Mouse (Mus musculus) midbrain, postnatal 0 days (tissue): ENCODE measurements around the gene Lmx1b. TPM values are rescaled to one million over a fixed set of nuclear protein-coding genes. Genes with fewer than 3 reads are reported as not detected.

ENCODE experiments used
- ATAC-seq: fragments of 200-750 bp; cut with Nextera tagmentation; 2 replicates; pipeline ENCODE4 v1.8.0; 2017; ENCODE audit warnings: moderate number of reproducible peaks, mild to moderate bottlenecking, moderate TSS enrichment, moderate library complexity; ENCODE audit not compliant: low FRiP score
- DNase-seq: peaks from one replicate; pipeline ENCODE4 v3.0.0-alpha.2; 2015; ENCODE audit warnings: low spot score
- H3K27ac ChIP-seq: fragments of 300-500 bp; sonication (generic); 2 replicates; pipeline ENCODE4 v1.5.1; 2014; ENCODE audit warnings: low read depth, mild to moderate bottlenecking, low read length, mixed read lengths
- H3K27me3 ChIP-seq: fragments of 300-500 bp; sonication (generic); 2 replicates; pipeline ENCODE4 v1.6.1; 2014; ENCODE audit warnings: low read length, control low read depth, mixed read lengths; ENCODE audit not compliant: insufficient read depth
- H3K36me3 ChIP-seq: fragments of 300-500 bp; sonication (generic); 2 replicates; pipeline ENCODE4 v1.6.1; 2014; ENCODE audit warnings: low read length, control low read depth, mixed read lengths; ENCODE audit not compliant: insufficient read depth
- H3K4me1 ChIP-seq: fragments of 300-500 bp; sonication (generic); 2 replicates; pipeline ENCODE4 v1.6.1; 2014; ENCODE audit warnings: mild to moderate bottlenecking, control low read depth, antibody characterized with exemption, low read length, mixed read lengths; ENCODE audit not compliant: insufficient read depth
- H3K4me2 ChIP-seq: fragments of 300-500 bp; sonication (generic); 2 replicates; pipeline ENCODE4 v1.6.1; 2014; ENCODE audit warnings: low read depth, mild to moderate bottlenecking, low read length, mixed read lengths; ENCODE audit not compliant: poor library complexity, severe bottlenecking
- H3K4me3 ChIP-seq: fragments of 300-500 bp; sonication (generic); 2 replicates; pipeline ENCODE4 v1.5.1; 2014; ENCODE audit warnings: low read depth, mild to moderate bottlenecking, low read length, moderate library complexity
- H3K9ac ChIP-seq: fragments of 300-500 bp; sonication (generic); replicated peaks from 2 replicates; pipeline ENCODE4 v1.6.1; 2014; ENCODE audit warnings: mild to moderate bottlenecking, low read length, moderate library complexity, mixed read lengths; ENCODE audit not compliant: poor library complexity, severe bottlenecking
- H3K9me3 ChIP-seq: fragments of 300-500 bp; sonication (generic); 2 replicates; pipeline ENCODE4 v1.6.1; 2016; ENCODE audit warnings: low read length, control low read depth
- CTCF ChIP-seq: IDR thresholded peaks from 2 replicates; pipeline ENCODE4 v1.5.1; 2016; ENCODE audit warnings: antibody characterized with exemption, mild to moderate bottlenecking
- WGBS: fragments of 180-500 bp; shearing (Covaris S2); extraction: QIAGEN DNeasy Blood & Tissue Kit; methylation state at CpG from one replicate; pipeline ENCODE4 v1.1.7; 2014; 5-methylcytosine and 5-hydroxymethylcytosine counted together
- polyA plus RNA-seq: library from polyadenylated mRNA; unstranded; fragments of >200 nt; fragmentation: Nextera tagmentation; extraction: Ambion mirVana; gene quantifications from 2 replicates; pipeline ENCODE4 v1.2.1, GENCODE M21; 2015
- total RNA-seq: library from RNA; depleted of rRNA; stranded (reverse); fragments of >200 nt; gene quantifications from 2 replicates; pipeline ENCODE4 v1.2.3, GENCODE M21; 2014

Lmx1b gene
- total and polyA plus RNA-seq, 2 experiments from 2014 or later: 0.83 to 8.4 TPM

- Histone ChIP-seq H3K36me3 (no peaks in the 10 kb centered on the region), H3K27ac (no peak overlapping the region), H3K9ac (no peak overlapping the region), H3K4me2 (no peak overlapping the region), H3K27me3 (peaks cover 25% of the 10 kb centered on the region), H3K4me3 (no peak overlapping the region), H3K9me3 (no peaks in the 10 kb centered on the region), H3K4me1 (no peaks in the 10 kb centered on the region)
- ATAC-seq: no peak
- TF ChIP-seq CTCF: no peak
- WGBS: 30% methylated on average over 7 of the region's 7 CpGs
- DNase-seq: no peak
Observed at GRCm38 (mm10) chr2:33604846-33605486, 35.3 kb downstream of the Lmx1b start.

DNA sequence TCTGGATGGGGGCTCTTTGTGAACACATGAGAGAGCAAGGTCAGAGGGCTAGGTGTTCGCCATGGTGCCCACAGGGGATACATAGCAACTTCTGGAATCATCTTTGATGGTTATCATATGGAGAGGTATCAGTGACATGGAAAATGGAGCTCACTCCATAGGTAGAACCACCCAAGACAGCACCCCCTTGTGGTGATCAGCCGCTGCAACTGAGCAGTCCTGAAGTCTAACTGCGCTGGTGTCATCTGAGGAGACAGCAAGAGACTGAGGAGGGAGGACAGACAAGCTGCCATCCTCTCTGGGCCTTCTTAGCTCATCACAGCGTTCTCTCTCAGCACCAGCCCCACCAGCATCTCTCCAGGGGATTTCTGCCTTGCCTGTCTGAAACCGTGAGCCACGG, 39.8 kb downstream of the Lmx1b start:
- Histone ChIP-seq H3K4me3 (no peak overlapping the region), H3K4me1 (no peaks in the 10 kb centered on the region), H3K36me3 (no peaks in the 10 kb centered on the region), H3K27ac (no peak overlapping the region), H3K9me3 (no peaks in the 10 kb centered on the region), H3K4me2 (no peak overlapping the region), H3K27me3 (peaks cover 12% of the 10 kb centered on the region; the same call in 1 of the 2 replicates), H3K9ac (no peak overlapping the region)
- 50% methylated on average over 6 of the region's 6 CpGs for WGBS
- TF ChIP-seq CTCF: peak; percentile 44
- ATAC-seq (no peak), DNase-seq (no peak)

- Histone ChIP-seq H3K36me3 (no peaks in the 10 kb centered on the region), H3K27ac (no peak overlapping the region), H3K27me3 (peaks cover 6% of the 10 kb centered on the region; the same call in 1 of the 2 replicates), H3K4me2 (no peak overlapping the region), H3K4me1 (peaks cover 7% of the 10 kb centered on the region), H3K4me3 (no peak overlapping the region), H3K9me3 (no peaks in the 10 kb centered on the region), H3K9ac (no peak overlapping the region)
- no peak for TF ChIP-seq CTCF
- no peak for ATAC-seq
- no peak for DNase-seq
- WGBS: 24% methylated on average over 4 of the region's 4 CpGs
Observed at GRCm38 (mm10) chr2:33597384-33597783, 42.9 kb downstream of the Lmx1b start.

DNA sequence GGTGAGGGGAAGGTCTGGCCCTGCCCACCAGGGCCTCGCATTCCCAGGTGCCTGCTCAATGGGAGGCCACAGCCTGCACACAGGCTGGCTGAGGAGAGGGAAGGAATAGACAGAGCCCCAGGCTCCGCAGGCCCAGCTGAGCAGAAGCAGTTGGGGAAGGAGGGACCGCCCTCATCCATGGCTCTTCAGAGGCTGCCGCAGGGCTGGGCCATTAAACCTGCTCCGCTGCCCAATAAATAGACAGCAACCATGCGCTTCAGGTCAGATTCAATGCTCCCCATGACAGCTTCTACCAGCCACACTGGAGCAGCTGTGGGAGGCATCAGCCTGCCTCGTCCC, 45.3 kb downstream of the Lmx1b start:
- no peak for ATAC-seq
- TF ChIP-seq CTCF: no peak
- H3K27ac ChIP-seq: no peak overlapping the region
- no peak for DNase-seq
- H3K4me3 ChIP-seq: no peak overlapping the region
- H3K9me3 ChIP-seq: no peaks in the 10 kb centered on the region
- WGBS: 38% methylated on average over 7 of the region's 7 CpGs
- no peak overlapping the region for H3K4me2 ChIP-seq
- no peak overlapping the region for H3K9ac ChIP-seq
- peaks cover 7% of the 10 kb centered on the region for H3K4me1 ChIP-seq
- no peaks in the 10 kb centered on the region for H3K36me3 ChIP-seq
- no peaks in the 10 kb centered on the region; the same call in 1 of the 2 replicates for H3K27me3 ChIP-seq

GRCm38 (mm10) chr2:33594181-33595084, 45.9 kb downstream of the Lmx1b start:
- ATAC-seq: no peak

More at GRCm38 (mm10) chr2:33594181-33595084, 45.9 kb downstream of the Lmx1b start:
- no peak for DNase-seq
- H3K36me3 ChIP-seq: no peaks in the 10 kb centered on the region
- no peak overlapping the region for H3K4me3 ChIP-seq
- no peak overlapping the region for H3K27ac ChIP-seq
- no peaks in the 10 kb centered on the region; the same call in 1 of the 2 replicates for H3K27me3 ChIP-seq
- TF ChIP-seq CTCF: no peak
- WGBS: 58% methylated on average over 9 of the region's 9 CpGs
- no peaks in the 10 kb centered on the region for H3K9me3 ChIP-seq
- no peak overlapping the region for H3K4me2 ChIP-seq
- H3K4me1 ChIP-seq: peaks cover 7% of the 10 kb centered on the region
- no peak overlapping the region for H3K9ac ChIP-seq
